Mouse (Mus musculus): ENCODE results near the gene Dgki.

DNA sequence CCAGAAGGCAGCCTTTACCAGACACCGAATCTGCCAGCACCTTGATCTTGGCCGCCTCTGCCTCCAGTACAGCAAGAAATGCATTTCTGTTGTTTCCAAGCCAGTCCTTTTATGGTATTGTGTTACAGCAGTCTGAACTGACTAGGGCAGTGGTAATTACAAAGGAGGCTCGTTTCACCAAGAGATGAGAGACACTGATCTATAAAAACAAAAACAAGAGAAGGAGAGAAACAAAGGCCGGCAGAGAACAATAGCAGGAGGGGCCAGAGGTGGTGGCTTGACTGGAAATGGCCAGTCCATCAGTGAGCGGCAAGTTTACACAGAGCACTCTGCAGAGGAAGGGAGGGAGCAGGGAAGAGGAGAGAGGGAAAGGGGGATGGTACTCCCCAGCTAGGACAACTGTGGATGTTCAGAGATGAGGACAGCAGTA lies 36.9 kb upstream of the Dgki start:
- TF ChIP-seq CTCF (IDR thresholded peaks at IDR 0.05; ENCODE audit: low read depth) (no peak), EP300 (IDR thresholded peaks at IDR 0.05; ENCODE audit: low read depth) (no peak)
